Mouse (Mus musculus) midbrain, postnatal 0 days (tissue): ENCODE measurements around the gene Ogt. TPM values are rescaled to one million over a fixed set of nuclear protein-coding genes. Genes with fewer than 3 reads are reported as not detected.
A peak's percentile ranks its signal among the peaks of the same experiment; 100 is the strongest.

Experiments
- ATAC-seq: fragments of 200-750 bp; cut with Nextera tagmentation; 2 replicates; pipeline ENCODE4 v1.8.0; 2017; ENCODE audit warnings: moderate number of reproducible peaks, mild to moderate bottlenecking, moderate TSS enrichment, moderate library complexity; ENCODE audit not compliant: low FRiP score
- DNase-seq: peaks from one replicate; pipeline ENCODE4 v3.0.0-alpha.2; 2015; ENCODE audit warnings: low spot score
- H3K27ac ChIP-seq: fragments of 300-500 bp; sonication (generic); 2 replicates; pipeline ENCODE4 v1.5.1; 2014; ENCODE audit warnings: low read depth, mild to moderate bottlenecking, low read length, mixed read lengths
- H3K27me3 ChIP-seq: fragments of 300-500 bp; sonication (generic); 2 replicates; pipeline ENCODE4 v1.6.1; 2014; ENCODE audit warnings: low read length, control low read depth, mixed read lengths; ENCODE audit not compliant: insufficient read depth
- H3K36me3 ChIP-seq: fragments of 300-500 bp; sonication (generic); 2 replicates; pipeline ENCODE4 v1.6.1; 2014; ENCODE audit warnings: low read length, control low read depth, mixed read lengths; ENCODE audit not compliant: insufficient read depth
- H3K4me1 ChIP-seq: fragments of 300-500 bp; sonication (generic); 2 replicates; pipeline ENCODE4 v1.6.1; 2014; ENCODE audit warnings: mild to moderate bottlenecking, control low read depth, antibody characterized with exemption, low read length, mixed read lengths; ENCODE audit not compliant: insufficient read depth
- H3K4me2 ChIP-seq: fragments of 300-500 bp; sonication (generic); 2 replicates; pipeline ENCODE4 v1.6.1; 2014; ENCODE audit warnings: low read depth, mild to moderate bottlenecking, low read length, mixed read lengths; ENCODE audit not compliant: poor library complexity, severe bottlenecking
- H3K4me3 ChIP-seq: fragments of 300-500 bp; sonication (generic); 2 replicates; pipeline ENCODE4 v1.5.1; 2014; ENCODE audit warnings: low read depth, mild to moderate bottlenecking, low read length, moderate library complexity
- H3K9ac ChIP-seq: fragments of 300-500 bp; sonication (generic); replicated peaks from 2 replicates; pipeline ENCODE4 v1.6.1; 2014; ENCODE audit warnings: mild to moderate bottlenecking, low read length, moderate library complexity, mixed read lengths; ENCODE audit not compliant: poor library complexity, severe bottlenecking
- H3K9me3 ChIP-seq: fragments of 300-500 bp; sonication (generic); 2 replicates; pipeline ENCODE4 v1.6.1; 2016; ENCODE audit warnings: low read length, control low read depth
- CTCF ChIP-seq: IDR thresholded peaks from 2 replicates; pipeline ENCODE4 v1.5.1; 2016; ENCODE audit warnings: antibody characterized with exemption, mild to moderate bottlenecking
- WGBS: fragments of 180-500 bp; shearing (Covaris S2); extraction: QIAGEN DNeasy Blood & Tissue Kit; methylation state at CpG from one replicate; pipeline ENCODE4 v1.1.7; 2014; 5-methylcytosine and 5-hydroxymethylcytosine counted together
- polyA plus RNA-seq: library from polyadenylated mRNA; unstranded; fragments of >200 nt; fragmentation: Nextera tagmentation; extraction: Ambion mirVana; gene quantifications from 2 replicates; pipeline ENCODE4 v1.2.1, GENCODE M21; 2015
- total RNA-seq: library from RNA; depleted of rRNA; stranded (reverse); fragments of >200 nt; gene quantifications from 2 replicates; pipeline ENCODE4 v1.2.3, GENCODE M21; 2014; rRNA removed

The Ogt gene
- total RNA-seq, result 125 and 174 TPM in 2 replicates
- 97.6 and 110 TPM in 2 replicates for polyA plus RNA-seq

DNA sequence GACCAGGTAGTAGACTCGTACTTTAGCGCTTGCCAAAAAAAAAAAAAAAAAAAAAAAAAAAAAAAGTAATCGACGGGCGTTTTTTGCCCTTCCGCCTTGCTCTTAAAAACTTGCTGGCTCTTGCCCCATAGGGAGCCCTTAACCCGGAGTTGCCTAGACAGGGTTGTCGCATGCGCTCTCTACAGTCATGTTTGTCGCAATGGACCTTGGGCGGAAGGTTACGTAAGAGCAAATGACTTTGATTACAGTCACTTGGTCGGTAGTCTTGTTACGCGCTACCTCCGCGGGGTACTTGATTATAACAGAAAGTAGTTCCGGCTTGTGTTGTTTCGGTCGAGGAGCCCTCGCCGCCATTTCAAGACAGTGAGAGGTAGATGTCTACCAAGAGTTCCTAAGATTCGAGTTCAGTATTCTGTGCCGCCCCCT lies at the start of gene Ogt:
Ogt (plus strand) TSS at position 320 of the 426 bp plus-strand sequence.
- Histone ChIP-seq H3K27ac (peak within 1 kb of the TSS; percentile 86), H3K36me3 (no peaks in the 10 kb centered on the region), H3K4me1 (no peaks in the 10 kb centered on the region), H3K4me3 (peak within 1 kb of the TSS; percentile 59), H3K9ac (peak within 1 kb of the TSS; percentile 74), H3K9me3 (no peaks in the 10 kb centered on the region), H3K4me2 (peak within 1 kb of the TSS; percentile 51), H3K27me3 (peaks cover 3% of the 10 kb centered on the region; the same call in 1 of the 2 replicates)
- WGBS, result 13% methylated on average over 24 of the region's 24 CpGs
- TF ChIP-seq CTCF, result no peak
- ATAC-seq (peak; percentile 90), DNase-seq (peak; percentile 97)

DNA sequence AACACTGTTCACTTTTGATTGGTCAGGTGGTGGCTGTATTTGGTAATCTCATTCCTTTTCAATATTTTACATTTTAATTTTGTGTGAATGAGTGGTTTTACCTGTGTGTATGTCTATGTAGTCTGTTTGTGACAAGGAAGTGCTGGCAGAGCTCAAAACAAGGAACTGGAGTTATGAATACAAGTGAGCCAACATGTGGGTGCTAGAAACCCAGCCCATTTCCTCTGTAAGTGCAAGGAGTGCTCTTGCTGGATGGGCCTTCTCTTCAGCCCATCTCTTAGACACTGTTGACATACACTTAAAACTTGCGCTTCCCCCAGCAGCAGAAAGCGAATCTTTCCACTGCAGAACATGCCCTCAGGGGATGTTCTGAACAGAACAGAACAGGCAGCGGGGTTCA lies 23.7 kb upstream of the Ogt start:
- TF ChIP-seq CTCF, result no peak
- ATAC-seq (no peak), DNase-seq (no peak)
- no peaks in the 10 kb centered on the region for H3K4me1 ChIP-seq
- WGBS, result 89% methylated on average over 3 of the region's 3 CpGs
- H3K36me3 ChIP-seq, result no peaks in the 10 kb centered on the region
- no peak overlapping the region for H3K4me3 ChIP-seq
- no peak overlapping the region for H3K27ac ChIP-seq
- no peak overlapping the region for H3K9ac ChIP-seq
- no peaks in the 10 kb centered on the region for H3K9me3 ChIP-seq
- H3K27me3 ChIP-seq, result no peaks in the 10 kb centered on the region
- no peak overlapping the region for H3K4me2 ChIP-seq

DNA sequence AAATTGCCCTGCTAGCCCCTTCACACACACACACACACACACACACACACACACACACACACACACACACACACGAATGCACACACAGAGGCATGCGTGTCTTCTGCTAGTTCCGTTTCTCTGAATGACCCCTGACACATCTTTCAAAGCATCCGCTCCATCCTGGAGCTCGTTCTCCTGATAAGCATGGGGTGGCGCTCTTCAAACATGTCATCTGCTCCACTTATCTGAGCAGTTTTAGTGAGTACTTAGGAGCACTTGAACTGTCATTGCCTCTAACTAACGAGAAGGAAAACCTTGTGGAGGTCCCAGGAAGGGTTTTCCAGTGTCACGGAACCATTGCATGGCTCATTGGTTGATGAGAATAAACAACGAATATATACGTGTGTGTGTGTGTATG lies 22.0 kb upstream of the Ogt start:
- no peaks in the 10 kb centered on the region for H3K9me3 ChIP-seq
- TF ChIP-seq CTCF, result no peak
- no peaks in the 10 kb centered on the region for H3K36me3 ChIP-seq
- no peak overlapping the region for H3K27ac ChIP-seq
- ATAC-seq (no peak), DNase-seq (no peak)
- 70% methylated on average over 10 of the region's 10 CpGs for WGBS
- no peak overlapping the region for H3K4me2 ChIP-seq
- no peaks in the 10 kb centered on the region for H3K4me1 ChIP-seq
- H3K27me3 ChIP-seq, result no peaks in the 10 kb centered on the region
- H3K4me3 ChIP-seq, result no peak overlapping the region
- H3K9ac ChIP-seq, result no peak overlapping the region

DNA sequence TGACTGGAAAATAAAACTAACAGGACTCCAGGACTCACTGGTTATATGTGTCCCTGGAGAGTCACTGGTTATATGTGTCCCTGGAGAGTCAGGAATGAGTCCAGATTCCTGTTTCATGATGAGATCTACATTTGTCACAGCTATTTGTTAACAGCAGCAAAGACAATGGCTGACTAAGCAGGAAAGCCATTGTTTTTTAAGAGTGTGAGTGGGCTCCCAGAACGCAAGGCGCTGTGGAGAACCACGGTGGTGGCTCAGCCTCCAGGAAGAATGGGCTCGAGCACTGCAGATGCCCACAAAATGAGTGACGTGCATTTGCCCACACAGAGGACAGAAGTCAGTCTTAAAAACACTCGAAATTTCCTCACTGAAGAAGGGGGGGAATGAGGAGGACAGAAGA lies 19.5 kb upstream of the Ogt start:
- WGBS, result 62% methylated on average over 6 of the region's 6 CpGs
- Histone ChIP-seq H3K36me3 (no peaks in the 10 kb centered on the region), H3K9ac (no peak overlapping the region), H3K27ac (no peak overlapping the region), H3K4me3 (no peak overlapping the region), H3K9me3 (no peaks in the 10 kb centered on the region), H3K4me1 (no peaks in the 10 kb centered on the region), H3K4me2 (no peak overlapping the region), H3K27me3 (no peaks in the 10 kb centered on the region)
- DNase-seq (no peak), ATAC-seq (no peak)
- TF ChIP-seq CTCF, result no peak

DNA sequence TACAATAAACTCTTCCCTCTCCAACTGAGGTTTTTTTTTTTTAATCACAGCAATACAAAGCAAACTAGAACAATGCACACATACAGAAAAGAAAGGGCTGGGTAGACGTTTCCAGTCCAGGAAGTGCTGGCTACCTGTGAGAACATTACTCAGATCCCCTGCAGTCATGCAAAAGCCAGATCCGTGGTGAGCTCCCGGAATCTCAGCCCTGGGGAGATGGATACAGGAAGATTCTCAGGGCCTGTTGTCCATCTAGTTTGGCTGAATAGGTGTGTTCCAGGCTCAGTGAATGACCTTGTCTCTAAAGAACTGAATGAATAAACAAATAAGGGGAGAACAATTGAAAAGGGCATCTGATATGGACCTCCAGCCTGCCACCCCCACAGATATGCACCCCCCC lies 17.3 kb upstream of the Ogt start:
- DNase-seq, result no peak
- TF ChIP-seq CTCF, result no peak

DNA sequence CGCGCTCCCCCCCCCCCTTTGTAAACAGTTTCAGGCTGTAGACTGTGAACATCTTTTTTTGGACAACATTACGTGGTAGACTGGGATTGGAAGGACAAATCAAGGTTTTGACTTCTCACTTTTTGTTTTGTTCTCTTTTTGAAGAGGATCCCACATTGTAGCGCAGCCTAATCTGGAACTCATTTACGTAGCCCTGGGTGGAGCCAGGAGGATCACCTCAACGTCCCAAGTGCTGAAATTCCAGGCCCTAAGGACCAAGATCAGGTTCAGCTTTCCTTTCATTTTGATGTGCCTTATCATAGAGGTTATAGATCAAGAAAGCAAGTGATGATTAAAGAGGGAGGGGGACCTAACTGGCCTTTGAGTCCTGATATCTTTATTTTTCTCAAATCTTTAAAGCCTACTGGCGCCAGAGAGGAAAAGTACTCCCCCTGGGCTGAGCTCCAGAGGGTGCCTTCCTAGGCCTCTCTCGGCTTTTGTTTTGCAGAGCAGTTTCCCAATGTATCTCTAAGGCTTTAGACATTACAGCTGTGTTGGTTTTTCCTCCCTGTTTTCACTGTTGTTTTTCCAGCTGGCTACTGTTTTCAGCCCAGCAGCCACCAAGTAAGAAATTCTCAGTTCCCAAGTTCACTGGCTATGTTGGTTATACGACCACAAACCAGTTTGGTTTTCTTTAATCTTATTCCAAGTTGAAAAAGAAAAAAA lies 2.9 kb upstream of the Ogt start:
- Histone ChIP-seq H3K27me3 (peaks cover 3% of the 10 kb centered on the region; the same call in 1 of the 2 replicates), H3K4me2 (no peak overlapping the region), H3K9ac (no peak overlapping the region), H3K27ac (no peak overlapping the region), H3K4me1 (no peaks in the 10 kb centered on the region), H3K4me3 (no peak overlapping the region), H3K9me3 (no peaks in the 10 kb centered on the region), H3K36me3 (no peaks in the 10 kb centered on the region)
- ATAC-seq (no peak), DNase-seq (no peak)
- WGBS, result 34% methylated on average over 7 of the region's 9 CpGs
- TF ChIP-seq CTCF, result no peak

More for the DNA sequence above, 17.3 kb upstream of the Ogt start:
- whole genome bisulfite sequencing, result 57% methylated on average over 3 of the region's 3 CpGs
- Histone ChIP-seq H3K9me3 (no peaks in the 10 kb centered on the region), H3K4me2 (no peak overlapping the region), H3K27me3 (no peaks in the 10 kb centered on the region), H3K4me1 (no peaks in the 10 kb centered on the region), H3K36me3 (no peaks in the 10 kb centered on the region), H3K27ac (no peak overlapping the region), H3K4me3 (no peak overlapping the region), H3K9ac (no peak overlapping the region)
- no peak for ATAC-seq
